Mouse (Mus musculus) bone marrow, adult 2 months (tissue): ENCODE results near the gene Shoc2. TPM values are rescaled to one million over a fixed set of nuclear protein-coding genes. Genes with fewer than 3 reads are reported as not detected.
"Not testable (repeated sequence)": the region's sequence is repeated elsewhere in the genome, so short reads cannot be mapped to it uniquely, and the experiment has no call there.

Source experiments
- H3K27ac ChIP-seq: fragments of 200-500 bp; 2 replicates; pipeline ENCODE4 v1.5.1; 2012; ENCODE audit warnings: low read depth, mild to moderate bottlenecking, control low read depth, inconsistent platforms, low read length; ENCODE audit not compliant: control insufficient read depth, poor library complexity, insufficient read depth
- H3K4me1 ChIP-seq: fragments of 200-500 bp; 2 replicates; pipeline ENCODE4 v1.6.1; 2011; ENCODE audit warnings: low read length; ENCODE audit not compliant: control insufficient read depth, insufficient read depth
- H3K4me3 ChIP-seq: fragments of 200-500 bp; replicated peaks from 2 replicates; pipeline ENCODE3; 2011; ENCODE audit warnings: mild to moderate bottlenecking, low read depth, low read length, control low read depth; ENCODE audit not compliant: control insufficient read depth
- CTCF ChIP-seq: fragments of 200-500 bp; IDR thresholded peaks from 2 replicates; pipeline ENCODE4 v1.5.1; 2011; ENCODE audit warnings: low read length, control low read depth; ENCODE audit not compliant: control insufficient read depth, insufficient read depth
- POLR2A ChIP-seq: fragments of 200-500 bp; IDR thresholded peaks from 2 replicates; pipeline ENCODE4 v1.6.1; 2011; ENCODE audit warnings: low read depth, mild to moderate bottlenecking, control low read depth, low read length, borderline replicate concordance; ENCODE audit not compliant: control insufficient read depth
- WGBS: fragments of 180-500 bp; shearing (Covaris S2); methylation state at CpG from one replicate; pipeline ENCODE4 v1.1.7; 2018; 5-methylcytosine and 5-hydroxymethylcytosine counted together
- polyA plus RNA-seq: library from polyadenylated mRNA; stranded (reverse); fragments of >200 nt; gene quantifications from 2 replicates; pipeline ENCODE4 v1.2.4, GENCODE M21; 2011; ENCODE audit warnings: low replicate concordance; ENCODE audit not compliant: missing spikeins, insufficient read depth, insufficient read length

Shoc2 gene
- polyA plus RNA-seq, 1 experiment, result 17.4 TPM

DNA sequence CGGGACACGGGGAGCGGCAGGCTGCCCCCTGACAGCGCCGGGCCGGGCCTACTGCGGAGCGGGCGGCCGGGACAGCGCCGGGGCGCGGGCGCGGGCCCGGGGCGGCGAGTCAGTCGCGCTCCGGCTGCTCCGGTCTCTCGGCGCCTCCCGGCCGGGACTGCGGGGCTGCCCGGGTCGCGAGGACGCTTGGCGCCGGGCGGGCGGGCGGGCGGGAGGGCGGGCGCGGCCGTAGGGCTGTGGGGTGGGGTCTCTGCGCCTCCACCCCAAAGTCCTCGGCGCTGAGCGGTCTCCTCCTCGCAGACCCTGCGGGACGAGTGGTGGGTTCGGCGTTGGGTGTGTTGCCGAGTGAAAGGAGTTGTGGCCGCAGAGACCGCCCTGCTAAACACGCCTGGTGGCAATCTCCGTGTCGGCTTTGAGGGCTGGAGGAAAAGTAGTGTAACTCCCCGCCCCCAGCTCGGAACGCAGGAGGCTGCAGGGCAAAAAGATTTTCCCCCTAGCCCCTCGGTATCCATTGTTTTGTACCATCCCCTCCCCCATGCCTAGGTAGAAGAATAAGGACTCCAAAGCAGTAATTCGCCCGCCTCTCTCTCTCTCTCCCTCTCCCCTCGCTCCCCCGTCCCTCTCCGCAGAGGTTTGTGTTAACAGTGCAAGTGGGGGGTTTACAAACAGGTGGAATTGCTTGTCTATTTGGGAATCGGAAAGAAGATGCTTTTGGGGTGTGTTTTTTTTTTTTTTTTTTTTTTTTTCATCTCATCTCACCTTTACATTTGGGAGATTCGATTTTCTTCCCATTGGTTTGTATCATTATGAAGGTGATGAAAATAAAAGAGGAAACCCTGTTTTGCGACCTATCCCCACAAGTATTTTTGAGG is 1.3 kb downstream of the Shoc2 start:
- Histone ChIP-seq H3K4me3 (peak overlapping the region; percentile 83), H3K27ac (peak overlapping the region; percentile 96), H3K4me1 (no peaks in the 10 kb centered on the region; the same call in 1 of the 2 replicates)
- 6% methylated on average over 69 of the region's 69 CpGs for WGBS
- TF ChIP-seq POLR2A (peak; percentile 10; the same call in 1 of the 2 replicates), CTCF (no peak)

DNA sequence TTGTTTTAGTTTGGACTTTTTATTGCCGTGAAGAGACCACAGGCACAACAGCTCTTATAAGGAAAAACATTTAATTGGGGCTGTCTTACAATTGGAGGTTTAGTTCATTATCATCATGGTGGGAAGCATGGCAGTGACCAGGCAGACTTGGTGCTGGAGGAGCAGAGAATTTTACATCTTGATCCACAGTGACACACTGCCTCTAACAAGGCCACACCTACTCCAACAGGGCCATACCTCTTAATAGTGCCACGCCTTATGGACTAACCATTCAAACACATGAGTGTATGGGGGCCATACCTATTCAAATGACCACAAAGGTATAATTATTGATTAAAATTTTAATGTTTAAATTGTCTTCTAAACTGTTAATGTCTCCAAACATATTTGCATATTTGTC is 13.4 kb downstream of the Shoc2 start:
- H3K27ac ChIP-seq, result no peak overlapping the region
- no peak for TF ChIP-seq CTCF
- TF ChIP-seq POLR2A, result no peak
- no peak overlapping the region for H3K4me3 ChIP-seq
- WGBS, result 90% methylated on average over 2 of the region's 2 CpGs
- no peaks in the 10 kb centered on the region for H3K4me1 ChIP-seq

DNA sequence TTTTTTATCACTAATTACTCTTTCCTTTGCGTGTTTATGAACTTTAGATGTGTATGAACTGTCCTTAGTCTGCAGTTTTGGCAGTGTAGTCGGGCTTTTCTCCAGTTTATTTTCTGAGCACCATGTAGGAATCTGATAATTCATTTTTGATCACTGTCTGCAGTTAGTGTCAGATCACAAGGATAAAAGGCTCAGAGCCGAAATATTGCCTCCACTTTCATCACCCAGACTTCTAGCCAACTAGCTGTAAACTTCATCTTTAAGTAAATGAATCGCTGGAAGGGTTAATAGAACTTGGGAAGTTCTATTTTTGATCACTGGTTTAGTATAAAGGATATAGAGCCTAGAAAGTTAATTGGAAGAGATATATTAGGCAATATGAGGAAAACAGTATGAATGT is 18.4 kb downstream of the Shoc2 start:
- Histone ChIP-seq H3K27ac (no peak overlapping the region), H3K4me3 (no peak overlapping the region), H3K4me1 (no peaks in the 10 kb centered on the region)
- 85% methylated on average over 4 of the region's 4 CpGs for WGBS
- no peak for TF ChIP-seq POLR2A
- TF ChIP-seq CTCF, result no peak

DNA sequence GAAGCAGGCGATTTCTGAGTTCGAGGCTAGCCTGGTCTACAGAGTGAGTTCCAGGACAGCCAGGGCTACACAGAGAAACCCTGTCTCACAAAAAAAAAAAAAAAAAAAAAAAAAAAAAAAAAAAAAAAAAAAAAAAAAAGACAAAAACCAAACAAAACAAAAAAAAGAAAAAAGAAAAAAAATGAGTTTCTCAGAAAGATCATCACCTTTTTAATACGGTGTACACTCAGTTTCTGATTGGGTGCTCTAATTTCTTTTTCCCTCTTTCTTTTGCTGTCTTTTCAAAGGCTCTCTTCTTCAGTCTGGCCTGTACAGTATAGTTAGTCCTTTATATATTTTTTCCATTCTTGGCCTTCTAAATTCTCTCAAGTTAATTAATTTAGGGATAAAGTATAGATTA is 20.2 kb downstream of the Shoc2 start:
- not testable (repeated sequence) for H3K4me3 ChIP-seq, H3K27ac ChIP-seq, H3K4me1 ChIP-seq
- WGBS, result 86% methylated on average over 3 of the region's 3 CpGs

DNA sequence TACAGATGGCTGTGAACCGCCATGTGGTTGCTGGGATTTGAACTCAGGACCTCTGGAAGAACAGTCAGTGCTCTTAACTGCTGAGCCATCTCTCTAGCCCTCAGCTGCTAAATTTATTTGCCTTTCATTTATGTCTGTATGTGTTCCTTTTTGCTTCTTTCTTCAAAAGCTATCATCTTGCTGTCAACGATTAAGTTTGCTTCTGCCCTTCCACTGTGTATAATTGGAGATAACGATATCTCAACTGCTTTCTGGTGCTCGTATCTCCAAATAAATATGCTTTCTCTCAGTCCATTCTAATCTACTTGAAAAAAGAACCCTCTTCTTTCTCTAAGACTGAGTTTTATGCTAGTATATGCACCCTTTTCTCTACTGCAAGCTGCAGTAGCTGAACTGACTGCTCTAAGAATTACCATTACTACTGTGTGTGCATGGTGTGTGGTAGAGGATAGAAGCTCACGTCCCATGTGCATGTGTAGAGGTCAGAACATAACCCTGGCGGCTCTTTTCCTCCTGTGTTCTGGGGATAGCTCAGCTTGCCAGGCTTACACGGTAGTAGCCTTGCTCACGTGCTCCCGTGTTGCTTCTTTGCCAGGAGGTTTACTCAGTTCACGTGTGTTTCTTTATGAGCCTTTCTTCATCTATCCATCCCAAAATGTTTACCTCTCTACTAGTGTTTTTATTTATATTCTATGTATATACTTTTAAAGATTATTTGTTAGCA is 21.0 kb downstream of the Shoc2 start:
- 58% methylated on average over 10 of the region's 10 CpGs for WGBS
- peak overlapping the region; percentile 16 for H3K27ac ChIP-seq
- H3K4me3 ChIP-seq, result no peak overlapping the region
- TF ChIP-seq CTCF (no peak), POLR2A (no peak)
- no peaks in the 10 kb centered on the region for H3K4me1 ChIP-seq

DNA sequence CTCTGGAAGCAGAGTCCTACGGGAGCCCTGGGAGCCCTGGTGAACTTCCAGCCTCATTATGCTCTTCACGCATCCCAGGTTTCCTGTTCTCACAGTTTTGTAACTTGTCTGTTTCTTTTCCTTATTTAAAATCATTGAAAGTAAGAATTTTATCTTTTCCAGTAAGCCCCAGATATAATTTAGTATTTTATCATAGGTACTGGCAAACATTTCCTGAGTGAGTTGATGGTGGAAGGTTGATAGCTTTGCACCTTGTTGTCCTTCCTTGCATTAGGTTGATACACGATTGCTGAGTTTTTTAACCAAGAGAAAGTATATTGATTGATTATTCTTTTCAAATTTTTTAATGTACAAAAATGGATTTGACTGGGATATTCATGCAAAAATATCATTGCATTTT is 25.1 kb downstream of the Shoc2 start:
- no peak overlapping the region for H3K27ac ChIP-seq
- H3K4me1 ChIP-seq, result no peaks in the 10 kb centered on the region
- WGBS, result 77% methylated on average over 3 of the region's 3 CpGs
- H3K4me3 ChIP-seq, result no peak overlapping the region
- TF ChIP-seq POLR2A, result no peak
- no peak for TF ChIP-seq CTCF

DNA sequence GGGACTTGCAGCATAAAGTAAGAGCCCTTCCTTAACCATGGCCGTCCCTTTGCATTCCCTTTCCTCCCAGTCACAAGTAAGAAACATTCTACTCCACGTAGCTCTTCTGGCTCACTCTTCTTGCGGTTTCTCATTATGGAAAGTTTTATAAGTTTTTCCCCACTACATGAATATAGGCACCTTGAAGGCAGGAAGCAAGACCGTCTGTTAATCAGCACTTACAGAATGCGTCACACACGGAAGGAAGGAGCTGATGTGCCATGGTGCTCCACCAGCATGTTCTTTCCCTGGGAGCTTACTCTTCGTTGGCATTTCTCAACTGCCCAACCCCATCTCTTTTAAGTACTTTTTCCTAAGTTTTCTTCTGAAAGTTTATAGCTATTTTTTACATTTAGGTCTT is 27.8 kb downstream of the Shoc2 start:
- 49% methylated on average over 7 of the region's 7 CpGs for WGBS
- H3K4me3 ChIP-seq, result no peak overlapping the region
- no peak for TF ChIP-seq CTCF
- no peak for TF ChIP-seq POLR2A
- H3K4me1 ChIP-seq, result no peaks in the 10 kb centered on the region; the same call in 1 of the 2 replicates
- no peak overlapping the region for H3K27ac ChIP-seq

DNA sequence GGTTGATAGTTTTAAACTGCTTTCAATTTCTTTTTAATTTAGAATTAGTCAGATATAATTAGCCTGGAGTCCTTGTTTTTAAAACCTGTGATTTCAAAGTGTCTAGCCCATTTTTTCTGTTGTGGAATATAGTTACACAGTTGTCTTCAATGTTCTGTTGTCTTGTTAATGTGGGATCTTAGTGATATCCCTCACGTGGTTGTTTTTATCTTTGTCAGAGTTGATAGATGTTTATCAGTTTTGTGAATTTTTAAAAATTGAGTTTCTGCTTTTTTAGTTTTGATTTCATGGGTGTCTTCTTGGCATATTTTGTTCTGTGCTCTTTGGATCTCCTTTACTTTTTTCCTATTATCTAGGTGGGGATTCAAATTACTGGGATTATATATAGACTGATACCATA is 29.6 kb downstream of the Shoc2 start:
- Histone ChIP-seq H3K27ac (no peak overlapping the region), H3K4me3 (no peak overlapping the region), H3K4me1 (no peaks in the 10 kb centered on the region; the same call in 1 of the 2 replicates)
- no peak for TF ChIP-seq CTCF
- no peak for TF ChIP-seq POLR2A
- 40% methylated on average over 1 of the region's 1 CpGs for WGBS
